Mouse (Mus musculus) effector memory CD4-positive, alpha-beta T cell, adult 5 months (primary cell): ENCODE data around the gene Cmbl. TPM values are rescaled to one million over a fixed set of nuclear protein-coding genes. Genes with fewer than 3 reads are reported as not detected.

ENCODE experiments used
- polyA plus RNA-seq: library from polyadenylated mRNA; unstranded; fragments of 100-300 nt; shearing (Covaris generic); gene quantifications from one replicate; pipeline ENCODE4 v1.2.1, GENCODE M21; 2017

Gene Cmbl
- not detected for polyA plus RNA-seq

GRCm38 (mm10) chr15:31565184-31565583 is at the start of gene Cmbl:
Cmbl (plus strand) TSS chr15:31565389.

GRCm38 (mm10) chr15:31530659-31531445 is 34.3 kb upstream of the Cmbl start, which contains the start of gene March6:
March6 (minus strand) TSS chr15:31531053.

DNA sequence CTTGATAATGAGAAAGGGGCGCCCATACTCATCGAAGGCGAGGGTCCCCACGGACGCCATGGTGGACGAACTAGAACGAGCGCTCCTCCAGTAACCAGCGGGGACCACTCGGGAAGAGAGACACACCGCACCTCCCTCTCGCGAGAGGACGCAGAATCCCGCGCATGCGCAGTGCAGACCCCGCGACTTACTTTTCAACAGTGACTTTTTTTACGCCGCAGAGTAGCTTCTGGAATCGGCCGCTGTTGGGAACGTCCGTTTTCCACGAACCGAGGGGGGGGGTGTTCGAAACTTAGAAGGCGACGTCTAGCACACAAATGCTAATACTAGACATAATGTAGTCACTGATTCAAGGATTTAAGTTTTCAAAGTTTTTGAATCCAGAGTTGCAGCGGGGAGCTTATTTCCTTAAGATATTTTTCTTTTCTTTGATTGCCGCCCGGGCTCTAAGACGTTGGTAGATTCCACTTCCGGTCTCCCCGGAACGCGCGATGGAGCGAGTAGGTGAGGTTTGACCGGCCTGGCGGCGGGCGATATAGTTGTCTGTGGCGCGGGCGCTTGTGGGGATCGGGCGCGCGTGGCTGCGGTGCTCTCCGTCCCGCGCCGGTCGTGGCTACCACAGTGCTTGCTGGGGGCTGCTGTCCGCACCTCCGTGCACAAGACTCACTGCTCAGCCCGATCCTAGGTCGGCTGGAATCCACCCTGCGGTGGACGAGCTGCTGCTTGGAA is 36.6 kb downstream of the Cmbl start, which contains the start of the genes Cct5 and Fam173b:
Cct5 (minus strand) TSS at position 159 of the 729 bp plus-strand sequence.
Fam173b (plus strand) TSS at position 207 of the 729 bp plus-strand sequence.

Other genes starting within 250 kb of the Cmbl start
- 0.76 TPM for gene Ankrd33b, start 197.7 kb upstream of the Cmbl start, polyA plus RNA-seq
- gene Ropn1l, start 111.7 kb upstream of the Cmbl start, polyA plus RNA-seq, result 0.92 TPM
- gene March6, start 34.3 kb upstream of the Cmbl start, polyA plus RNA-seq, result 11.4 TPM
- gene Cct5, start 36.4 kb downstream of the Cmbl start, polyA plus RNA-seq, result 278 TPM
- gene Fam173b, start 36.5 kb downstream of the Cmbl start, polyA plus RNA-seq, result 9.9 TPM